Mouse (Mus musculus) kidney, postnatal 25 days (tissue): ENCODE measurements around the gene Gnao1.

ENCODE experiments used
- DNase-seq, 2 experiments: peaks; one replicate each; pipeline ENCODE4 v3.0.0; 2021; ENCODE audit warnings: mixed read lengths in 2 of 2

Gene Gnao1

GRCm38 (mm10) chr8:93852087-93852645 is 42.4 kb downstream of the Gnao1 start:
- no peak for DNase-seq

DNA sequence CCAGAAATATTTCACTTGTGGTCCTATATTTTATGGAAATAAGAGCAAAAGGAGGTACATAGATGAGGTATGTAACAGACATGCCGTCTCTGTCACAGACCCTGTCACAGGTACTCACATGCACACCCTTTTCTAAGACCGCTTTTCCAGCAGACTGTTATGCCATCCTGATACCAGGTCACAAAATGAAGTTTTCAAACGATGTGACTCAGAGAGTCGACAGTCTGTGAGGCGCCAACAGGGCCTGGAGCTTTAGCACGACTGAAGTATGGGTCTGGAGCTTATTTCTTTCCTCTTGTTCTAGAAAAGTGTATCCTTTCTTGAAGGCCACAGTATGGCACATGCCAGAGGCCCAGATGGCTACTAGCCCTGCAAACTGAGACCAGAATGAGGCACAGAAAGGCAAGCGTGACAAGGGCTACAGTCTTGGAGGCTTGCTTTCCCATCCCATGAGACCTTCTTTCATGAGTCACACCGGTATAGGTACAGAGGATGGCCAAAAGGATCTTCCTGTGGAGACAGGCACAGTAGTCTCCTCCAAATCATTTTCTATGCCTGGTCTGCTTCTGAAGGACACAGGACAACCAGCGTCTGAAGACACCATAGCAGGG is 43.2 kb downstream of the Gnao1 start:
- no peak for DNase-seq

GRCm38 (mm10) chr8:93854676-93855075 is 44.9 kb downstream of the Gnao1 start:
- no peak for DNase-seq

- no peak for DNase-seq
These were observed 45.5 kb downstream of the Gnao1 start for GRCm38 (mm10) chr8:93855272-93855671.

DNA sequence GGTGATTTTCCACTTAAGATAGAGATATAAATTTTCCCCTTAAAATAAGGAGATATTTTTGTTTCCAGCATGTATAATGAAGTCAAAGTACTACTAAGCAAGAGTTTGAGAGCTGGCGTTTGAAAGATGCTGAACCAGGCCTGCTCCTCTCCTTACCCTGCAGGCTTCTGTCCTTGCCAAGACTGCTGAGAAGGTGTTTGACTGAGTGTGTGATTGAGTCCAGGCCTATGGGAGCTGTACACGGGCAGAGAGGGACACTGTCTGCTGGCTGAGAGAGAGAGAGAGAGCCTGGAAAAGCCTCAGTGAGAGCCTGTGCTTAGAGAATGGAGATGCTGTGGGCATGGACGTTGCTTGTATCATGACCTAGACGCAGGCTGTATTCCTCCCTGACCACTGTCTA is 47.4 kb downstream of the Gnao1 start:
- DNase-seq, result no peak

DNA sequence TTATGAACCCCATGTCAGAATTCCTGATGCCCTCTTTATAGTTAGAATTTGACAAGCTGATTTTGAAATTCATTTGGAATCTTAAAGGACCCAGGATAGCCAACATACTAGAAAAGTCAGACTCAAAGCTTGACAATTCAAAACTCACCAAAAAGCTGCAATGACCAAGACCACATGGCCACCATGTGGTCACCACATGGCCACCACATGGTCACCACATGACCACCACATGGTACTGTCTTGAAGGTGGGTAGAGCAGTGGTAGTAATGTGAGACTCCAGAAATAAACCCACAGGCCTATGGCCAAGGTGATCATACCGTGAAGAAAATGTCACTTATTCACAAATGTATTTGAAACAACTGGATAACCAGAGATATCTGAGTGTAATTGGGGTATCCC is 48.5 kb downstream of the Gnao1 start:
- DNase-seq, result no peak

DNA sequence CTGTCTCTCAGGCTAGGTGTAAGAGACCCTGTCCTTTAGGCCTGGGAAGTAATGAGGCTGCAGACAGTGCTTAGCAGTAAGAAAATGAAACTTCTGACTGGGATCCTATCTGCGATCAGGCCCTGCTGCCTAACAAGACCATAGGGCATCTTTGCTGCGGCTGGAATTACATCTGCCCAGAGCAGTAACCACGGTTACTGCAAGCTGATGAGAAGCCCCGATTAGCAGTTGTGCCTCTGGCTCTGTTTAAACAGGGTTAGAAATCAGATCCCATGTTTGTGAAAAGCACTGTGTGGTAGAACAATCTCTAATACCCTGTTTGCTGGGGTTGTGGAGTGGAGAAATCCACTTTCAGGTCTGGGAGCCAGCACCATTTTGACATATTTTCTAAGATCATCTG is 50.3 kb downstream of the Gnao1 start:
- no peak for DNase-seq

DNA sequence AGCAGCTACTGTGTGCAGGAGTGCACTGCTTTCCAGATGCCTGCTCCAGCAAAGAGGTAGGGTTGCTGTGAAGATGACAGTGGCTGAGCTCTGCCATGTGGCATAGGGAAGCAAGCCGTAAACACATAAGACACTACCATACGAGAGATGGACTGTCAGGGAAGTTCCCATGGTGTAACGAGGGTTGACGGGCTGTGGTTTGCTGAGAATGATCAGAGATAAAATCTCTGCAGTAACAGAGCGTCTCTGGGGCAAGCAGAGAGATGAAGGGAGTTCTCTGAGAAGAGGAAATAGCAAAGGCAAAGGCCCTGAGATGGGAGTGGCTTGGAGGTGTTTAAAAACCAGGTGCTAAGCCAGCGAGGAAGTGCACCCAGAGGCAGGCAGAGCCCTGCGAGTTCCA is 54.3 kb downstream of the Gnao1 start:
- no peak for DNase-seq

DNA sequence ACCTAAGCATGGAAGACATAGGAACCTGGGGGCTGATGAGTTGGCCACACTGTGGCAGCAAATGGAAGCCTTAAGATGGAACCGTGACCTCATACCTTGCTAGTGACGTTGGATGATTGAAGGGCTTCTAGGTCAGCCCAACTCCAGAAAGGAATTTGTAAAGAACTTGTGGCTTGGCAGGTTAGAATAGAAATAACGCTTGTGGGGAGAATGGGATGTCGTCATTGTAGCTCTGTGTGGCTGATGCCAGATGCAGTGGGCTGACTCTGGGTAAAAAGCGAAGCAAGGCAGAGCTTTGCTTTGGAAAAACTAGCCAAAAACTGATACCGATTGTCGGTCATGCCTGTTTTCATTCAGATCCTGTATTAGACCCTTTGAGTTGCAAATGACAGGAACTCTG is 56.5 kb downstream of the Gnao1 start:
- DNase-seq, result no peak

DNA sequence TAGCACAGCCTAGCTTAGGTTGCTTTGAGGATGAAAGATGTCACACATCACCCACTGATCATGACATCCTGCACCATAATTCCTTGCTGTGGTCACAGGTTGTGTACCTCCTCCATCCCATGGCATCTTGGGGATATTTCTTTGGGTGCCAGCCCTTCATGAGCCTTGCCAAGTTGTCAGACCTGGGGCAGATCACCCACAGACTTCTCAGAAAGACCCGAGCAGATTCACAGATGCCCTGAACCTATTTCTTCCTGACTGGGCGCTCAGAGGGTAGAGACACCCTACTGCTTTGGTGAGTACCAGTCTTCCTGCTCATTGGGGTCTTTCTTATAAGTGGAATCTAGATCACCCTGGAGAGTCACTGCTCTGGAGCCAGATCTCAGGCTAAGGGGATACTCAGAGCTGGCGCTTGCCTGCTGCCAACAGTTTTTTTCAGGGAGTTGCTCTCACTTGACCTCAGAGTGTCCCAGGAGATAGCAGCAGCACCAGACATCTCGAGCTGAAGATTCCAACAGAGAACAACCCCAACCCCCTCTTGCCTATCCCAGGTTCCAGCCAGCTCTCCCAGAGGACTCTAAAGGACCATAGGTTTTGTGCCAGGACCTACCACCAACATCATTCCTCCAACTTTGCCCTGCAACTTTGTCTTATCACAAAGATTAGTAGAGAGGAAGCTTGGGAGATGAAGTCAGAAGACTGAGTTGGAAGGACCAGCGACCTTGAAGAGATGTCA is 58.9 kb downstream of the Gnao1 start:
- no peak for DNase-seq

GRCm38 (mm10) chr8:93871275-93871674 is 61.5 kb downstream of the Gnao1 start:
- no peak for DNase-seq

- DNase-seq, result no peak
These were observed 68.6 kb downstream of the Gnao1 start for GRCm38 (mm10) chr8:93878396-93878795.

GRCm38 (mm10) chr8:93879966-93880365 is 70.2 kb downstream of the Gnao1 start:
- no peak for DNase-seq

DNA sequence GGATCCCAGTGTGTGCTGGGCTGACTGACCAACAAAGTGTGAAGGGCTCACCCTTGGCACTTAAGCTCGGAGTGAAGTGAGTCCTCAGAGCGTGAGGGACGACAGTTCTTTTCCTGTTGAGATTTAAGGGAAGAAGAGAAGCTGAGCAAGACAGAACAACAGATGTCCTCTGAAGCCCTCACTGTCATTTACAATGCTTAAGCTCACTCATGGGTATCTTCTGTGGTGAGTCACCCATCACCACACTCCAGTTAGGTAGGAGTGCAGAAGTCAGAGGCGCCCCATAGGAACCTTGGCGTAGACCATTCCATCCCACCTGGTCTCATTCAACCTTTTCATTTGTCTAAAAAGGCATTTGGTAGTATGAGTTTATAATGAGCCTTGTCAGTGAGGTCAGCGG is 71.6 kb downstream of the Gnao1 start:
- no peak for DNase-seq

GRCm38 (mm10) chr8:93883241-93883640 is 73.5 kb downstream of the Gnao1 start:
- DNase-seq, result no peak

DNA sequence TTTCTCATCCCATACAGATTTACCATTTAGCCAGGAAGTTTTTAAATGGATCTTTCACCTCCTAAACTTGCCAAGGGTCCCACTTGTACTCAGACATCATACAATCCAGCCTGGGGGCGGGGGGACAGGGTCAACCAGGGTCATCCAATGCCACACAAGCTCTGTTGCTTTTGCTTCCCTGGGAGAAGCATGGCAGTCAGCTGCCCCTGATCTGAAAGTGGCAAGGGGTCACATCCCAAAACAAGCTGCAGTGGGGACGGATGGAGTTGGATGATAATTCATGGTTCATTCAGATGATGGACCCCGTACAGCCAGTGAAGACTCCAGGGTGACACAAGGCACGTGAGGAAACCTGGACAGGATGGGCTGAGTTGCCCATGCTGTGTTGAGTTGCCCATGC is 74.0 kb downstream of the Gnao1 start:
- DNase-seq, result no peak

GRCm38 (mm10) chr8:93884316-93884715 is 74.5 kb downstream of the Gnao1 start:
- no peak for DNase-seq

DNA sequence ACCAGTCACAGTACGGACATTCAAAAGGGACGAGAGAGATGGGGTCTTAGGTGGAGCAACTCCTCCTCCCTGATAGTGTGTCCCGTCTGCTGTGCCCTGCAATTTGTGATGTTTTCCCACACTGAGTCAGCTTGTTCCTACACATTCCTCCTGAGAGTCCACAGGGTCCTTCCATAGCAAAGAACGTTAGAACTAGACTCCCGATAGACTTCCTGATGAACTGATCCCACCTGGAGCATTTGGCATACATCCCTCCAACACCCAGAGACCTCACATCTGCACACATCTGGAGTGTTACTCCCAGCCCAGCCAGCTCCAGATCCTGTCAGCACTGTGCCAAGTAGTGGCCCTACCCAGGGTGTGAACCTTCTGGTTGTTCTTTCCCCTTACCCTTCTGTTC is 76.4 kb downstream of the Gnao1 start:
- no peak for DNase-seq

DNA sequence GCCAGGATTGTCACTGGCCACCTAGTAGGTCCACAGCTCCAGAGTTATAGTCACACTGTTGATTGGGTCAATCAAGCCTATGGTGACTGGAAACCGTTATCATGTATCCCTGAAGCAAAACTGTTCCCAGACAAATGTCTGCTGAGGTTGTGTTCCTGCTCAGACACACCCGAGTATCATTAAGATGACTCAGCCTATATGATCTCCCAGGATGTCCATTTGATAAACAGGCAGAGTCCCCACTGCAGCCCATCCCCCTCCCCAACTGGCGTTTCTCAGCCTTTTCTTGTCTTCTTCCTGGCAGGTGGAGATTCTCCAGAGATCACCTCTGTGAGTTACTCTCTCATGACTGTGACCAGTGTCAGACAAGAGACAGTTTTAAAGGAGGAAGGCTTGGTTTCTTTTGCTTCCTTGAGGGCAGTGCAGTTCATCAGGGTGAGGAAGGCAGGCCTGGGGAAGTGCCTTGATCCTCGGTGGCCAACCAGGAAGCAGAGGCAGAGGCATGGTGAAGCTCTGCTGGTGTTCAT is 78.4 kb downstream of the Gnao1 start:
- DNase-seq, result no peak

DNA sequence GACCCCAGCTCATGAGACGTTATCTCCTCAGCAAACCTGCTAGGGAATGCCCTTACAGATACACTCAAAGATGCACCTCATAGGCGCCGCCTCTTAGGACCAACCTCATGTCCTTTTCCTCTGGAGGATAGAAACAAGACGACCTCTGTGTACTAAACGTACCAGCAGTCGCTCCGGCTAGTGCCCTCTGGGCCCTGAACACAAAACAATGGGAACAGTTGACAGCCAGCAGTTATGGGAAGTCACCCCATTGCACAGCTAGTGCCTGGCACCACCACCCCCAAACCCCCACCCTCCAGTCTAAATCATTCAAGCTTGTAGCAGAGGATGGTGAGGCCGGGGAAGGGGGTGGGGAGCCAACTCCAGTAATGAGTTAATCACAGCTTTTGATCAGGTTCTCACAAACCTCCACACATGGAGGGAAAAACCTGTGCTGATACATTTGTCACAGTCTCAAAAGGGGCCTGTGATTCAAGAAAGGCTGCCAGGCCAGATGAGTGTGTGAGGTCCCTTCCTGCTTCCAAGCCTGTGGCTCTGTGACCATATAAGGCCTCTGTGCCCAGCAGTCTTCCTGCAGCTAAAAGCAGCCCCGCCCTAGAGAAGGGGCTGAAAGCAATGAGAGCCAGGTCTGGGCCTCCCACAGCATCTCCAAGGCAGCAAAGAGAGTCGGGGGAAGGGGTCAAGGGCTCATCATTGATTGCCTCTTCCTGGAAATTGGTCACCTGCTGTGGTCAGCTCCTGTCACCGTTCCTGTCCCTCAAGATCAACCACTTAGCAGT is 79.1 kb downstream of the Gnao1 start:
- no peak for DNase-seq

DNA sequence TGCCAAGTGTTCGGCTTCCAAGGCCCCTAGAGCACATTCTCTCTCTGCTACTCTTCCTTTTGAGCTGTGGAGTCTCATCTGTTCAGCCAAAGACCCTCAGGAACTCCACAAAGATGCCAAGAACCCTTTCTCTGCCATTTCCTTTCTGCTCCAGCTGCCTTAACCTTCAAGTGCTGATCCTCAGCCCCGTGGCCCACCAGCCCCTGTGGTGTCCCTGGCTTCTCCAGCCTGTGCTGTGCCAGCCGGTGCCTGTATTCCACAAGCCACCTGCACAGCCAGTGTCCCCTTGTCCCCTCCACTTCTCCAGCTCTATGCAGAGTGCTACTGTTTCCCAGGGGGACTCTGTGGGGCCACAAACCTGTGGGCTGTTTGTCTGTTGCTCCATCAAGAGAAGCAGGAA is 83.8 kb downstream of the Gnao1 start:
- no peak for DNase-seq

DNA sequence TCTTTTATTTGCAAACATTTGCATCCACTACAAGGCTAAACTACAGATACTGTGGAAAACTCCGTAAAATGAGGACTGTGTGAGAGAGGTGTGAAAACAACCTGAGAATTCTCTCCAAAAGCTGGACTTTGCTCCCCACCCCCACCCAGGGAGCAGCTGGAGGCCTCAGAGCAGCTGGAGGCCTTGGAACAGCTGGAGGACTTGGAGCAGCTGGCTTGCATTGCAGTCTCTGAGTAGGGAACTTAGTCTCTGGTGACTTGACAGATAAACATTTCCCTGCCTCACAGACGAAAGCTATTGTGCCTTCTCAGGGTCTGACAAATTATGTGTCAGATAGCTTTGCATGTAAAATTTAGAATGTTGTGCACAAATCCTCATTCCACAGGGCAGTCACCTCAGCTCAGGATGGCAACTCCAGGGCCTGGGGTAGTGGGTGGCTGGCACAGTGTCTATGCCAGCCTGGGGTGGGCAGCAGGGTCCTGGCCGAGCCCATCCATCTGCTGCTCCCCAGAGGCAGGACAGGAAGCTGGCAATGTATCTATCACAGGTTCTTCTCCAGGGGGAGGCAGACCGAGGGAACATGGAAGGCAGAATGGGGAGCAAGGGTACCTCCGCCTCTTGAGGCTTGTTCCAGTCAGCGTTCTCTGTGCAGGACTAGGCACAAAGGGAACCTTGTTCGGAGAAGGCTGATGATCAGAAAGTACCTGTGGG is 87.2 kb downstream of the Gnao1 start:
- no peak for DNase-seq

DNA sequence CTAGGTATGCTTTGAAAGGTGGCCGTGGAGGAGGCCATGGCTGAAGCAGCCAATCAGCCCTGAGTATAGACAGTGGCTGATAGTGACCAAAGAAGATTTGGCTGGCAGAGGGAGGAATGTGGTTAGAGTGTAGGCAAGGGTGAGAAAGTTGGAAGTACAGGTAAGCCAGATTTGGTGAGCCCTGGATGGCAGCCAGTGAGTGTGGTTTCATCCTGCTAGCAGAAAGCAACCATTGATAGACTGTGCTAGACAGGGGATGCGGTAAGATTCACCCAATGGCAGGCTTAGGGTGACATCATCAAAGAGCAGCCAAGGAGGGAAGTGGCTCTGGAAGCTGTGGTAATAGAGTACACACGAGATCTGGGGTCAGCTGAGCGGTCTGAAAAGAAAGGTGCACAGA is 88.8 kb downstream of the Gnao1 start:
- no peak for DNase-seq
